In genomic region chr2:167155541-167155973, GRCm38 (mm10) we compare ENCODE assay signal across 7 mouse cellular contexts. TPM values are rescaled to one million over a fixed set of nuclear protein-coding genes. Genes with fewer than 3 reads are reported as not detected.
DNase-seq lines count a peak whose midpoint lies in the region; ATAC-seq and TF ChIP-seq lines count a peak whose summit lies in the region.

No protein-coding gene starts in this region.

- TF ChIP-seq POLR2A in lung, adult 2 months (IDR thresholded peaks at IDR 0.05; ENCODE audit: borderline replicate concordance, extremely low read depth, low read depth, low read length), result no peak
- TF ChIP-seq POLR2A in small intestine, adult 2 months (IDR thresholded peaks at IDR 0.05; ENCODE audit: low read depth, low read length), result no peak
- no peak for TF ChIP-seq POLR2A in kidney, adult 2 months (IDR thresholded peaks at IDR 0.05; ENCODE audit: low read depth, low read length)

- no peak overlapping the region for H3K4me3 ChIP-seq in lung, embryonic 15.5 days
- no peak overlapping the region for H3K4me3 ChIP-seq in lung, adult 2 months (replicated peaks; ENCODE audit: extremely low read depth, low read depth, low read length)
- H3K4me3 ChIP-seq in forebrain, embryonic 16.5 days (replicated peaks; ENCODE audit: low read length), result no peak overlapping the region
- H3K4me3 ChIP-seq in small intestine, adult 2 months (ENCODE audit: low read depth, low read length), result no peak overlapping the region
- no peak overlapping the region for H3K4me3 ChIP-seq in kidney, adult 2 months (ENCODE audit: insufficient read depth, low read depth, low read length)

- no peak overlapping the region for H3K4me2 ChIP-seq in lung, embryonic 15.5 days
- H3K4me2 ChIP-seq in forebrain, embryonic 16.5 days (ENCODE audit: low read length), result no peak overlapping the region

- no peak overlapping the region for H3K27ac ChIP-seq in lung, embryonic 15.5 days
- H3K27ac ChIP-seq in forebrain, embryonic 16.5 days (ENCODE audit: low read length), result no peak overlapping the region
- H3K27ac ChIP-seq in small intestine, adult 2 months (ENCODE audit: insufficient read depth, low read depth, low read length), result peak overlapping the region; percentile 16
- H3K27ac ChIP-seq in kidney, adult 2 months (ENCODE audit: insufficient read depth, low read depth, low read length), result no peak overlapping the region

- no peak overlapping the region for H3K9ac ChIP-seq in lung, embryonic 15.5 days
- H3K9ac ChIP-seq in forebrain, embryonic 16.5 days (replicated peaks; ENCODE audit: low read depth, low read length), result 0 out of 2 replicates have a peak overlapping the region, but pooled peaks have one; percentile 22

- no peaks in the 10 kb centered on the region for H3K27me3 ChIP-seq in lung, embryonic 15.5 days
- H3K27me3 ChIP-seq in forebrain, embryonic 16.5 days (replicated peaks; ENCODE audit: control insufficient read depth, insufficient read depth, low read length), result no peaks in the 10 kb centered on the region
- no peaks in the 10 kb centered on the region for H3K27me3 ChIP-seq in small intestine, adult 2 months (ENCODE audit: control insufficient read depth, insufficient read depth, low read length)
- no peaks in the 10 kb centered on the region for H3K27me3 ChIP-seq in kidney, adult 2 months (replicated peaks; ENCODE audit: control insufficient read depth, insufficient read depth, low read length)

- no peaks in the 10 kb centered on the region for H3K9me3 ChIP-seq in lung, embryonic 15.5 days
- H3K9me3 ChIP-seq in forebrain, embryonic 16.5 days (ENCODE audit: control insufficient read depth, low read length), result no peaks in the 10 kb centered on the region

- peaks cover 12% of the 10 kb centered on the region; the same call in 1 of the 2 replicates for H3K4me1 ChIP-seq in lung, embryonic 15.5 days
- no peaks in the 10 kb centered on the region for H3K4me1 ChIP-seq in lung, adult 2 months (ENCODE audit: control insufficient read depth, insufficient read depth, low read length)
- H3K4me1 ChIP-seq in forebrain, embryonic 16.5 days (replicated peaks; ENCODE audit: control insufficient read depth, insufficient read depth, low read length), result peaks cover 19% of the 10 kb centered on the region
- peaks cover 9% of the 10 kb centered on the region; the same call in 1 of the 2 replicates for H3K4me1 ChIP-seq in small intestine, adult 2 months (ENCODE audit: control insufficient read depth, insufficient read depth, insufficient read length, low read length)
- H3K4me1 ChIP-seq in kidney, adult 2 months (ENCODE audit: control insufficient read depth, insufficient read depth, low read length), result no peaks in the 10 kb centered on the region

- WGBS in lung, embryonic 15.5 days, result 48% methylated on average over 4 of the region's 4 CpGs
- WGBS in lung, adult 2 months, result 46% methylated on average over 4 of the region's 4 CpGs
- 18% methylated on average over 4 of the region's 4 CpGs for WGBS in forebrain, embryonic 16.5 days
- 61% methylated on average over 4 of the region's 4 CpGs for WGBS in small intestine, adult 2 months
- 43% methylated on average over 4 of the region's 4 CpGs for WGBS in kidney, adult 2 months

- no peak for DNase-seq in lung, adult 2 months
- DNase-seq in left cerebral cortex, adult 8-10 months (ENCODE audit: low spot score in 2 of 2), result peak; percentile 52 to 80
- no peak for DNase-seq in embryo, embryonic 11 days
- DNase-seq in kidney, adult 2 months, result no peak

- peak; percentile 72 for ATAC-seq in lung, embryonic 15.5 days (ENCODE audit: borderline replicate concordance, extremely low read depth, low FRiP score, low TSS enrichment)
- ATAC-seq in forebrain, embryonic 16.5 days, result peak; percentile 45

- TF ChIP-seq CTCF in lung, adult 2 months (IDR thresholded peaks at IDR 0.05; ENCODE audit: insufficient read depth, low read length), result no peak
- no peak for TF ChIP-seq CTCF in small intestine, adult 2 months (IDR thresholded peaks at IDR 0.05; ENCODE audit: extremely low read depth, insufficient read length, insufficient replicate concordance, low read depth, low read length)
- TF ChIP-seq CTCF in kidney, adult 2 months (conservative IDR thresholded peaks at IDR 0.05; ENCODE audit: insufficient read depth, insufficient read length, low read depth, low read length), result no peak

- H3K36me3 ChIP-seq in lung, embryonic 15.5 days, result no peaks in the 10 kb centered on the region
- no peaks in the 10 kb centered on the region for H3K36me3 ChIP-seq in forebrain, embryonic 16.5 days (ENCODE audit: control insufficient read depth, insufficient read depth)
- H3K36me3 ChIP-seq in small intestine, adult 2 months (ENCODE audit: control insufficient read depth, insufficient read depth, low read length), result no peaks in the 10 kb centered on the region
- H3K36me3 ChIP-seq in kidney, adult 2 months (ENCODE audit: control insufficient read depth, insufficient read depth, low read length), result no peaks in the 10 kb centered on the region

RNA-seq across cellular contexts. Expression of gene Kcnb1, which starts 34.4 kb away (rescaled TPM):
- polyA plus RNA-seq in lung, embryonic 15.5 days (2015; fragmentation: Nextera tagmentation; extraction: Ambion mirVana), result 0.25 and 0.31 TPM in 2 replicates
- polyA plus RNA-seq in lung, adult 2 months (2012; rRNA removed), result 4.5 and 5.1 TPM in 2 replicates
- polyA plus RNA-seq in forebrain, embryonic 16.5 days (2015; fragmentation: Nextera tagmentation; extraction: Ambion mirVana), result 2.3 and 3.2 TPM in 2 replicates
- 100 to 1,000 TPM; 158 to 198 (median 179) TPM for total RNA-seq in left cerebral cortex, adult 8-10 months (2022)
- 2.2 and 2.7 TPM in 2 replicates for polyA plus RNA-seq in small intestine, adult 2 months (2012; rRNA removed)
- polyA plus RNA-seq in kidney, adult 2 months (2012; rRNA removed), result 2.9 and 4.0 TPM in 2 replicates

Comparison
In these comparisons a context has a peak if more than half of its experiments do, and no peak if none do; other contexts are left out.
1. DNase-seq: peak in left cerebral cortex, adult 8-10 months (2 of 2); none in lung, adult 2 months (single experiment), embryo, embryonic 11 days (single experiment) and kidney, adult 2 months (single experiment).